8 mouse cellular contexts compared by ENCODE assay signal in genomic region chrY:74732116-74732515, GRCm38 (mm10).
DNase-seq lines count a peak whose midpoint lies in the region.
"Not testable (repeated sequence)": the region's sequence is repeated elsewhere in the genome, so short reads cannot be mapped to it uniquely, and the experiment has no call there.

No protein-coding gene starts in this region.

- intact Hi-C loops in left cerebral cortex, postnatal 25 days (cut with DNase I): not testable (repeated sequence)

- peak; percentile 8 to 12 for DNase-seq in B cell, adult 2 months
- peak; percentile 4 for DNase-seq in cerebellum, adult 9-11 months
- DNase-seq in heart, adult 11 months: peak; percentile 45
- peak; percentile 1 for DNase-seq in kidney, adult 11 months
- peak; percentile 36 for DNase-seq in layer of hippocampus, adult 9-10 months (ENCODE audit: low spot score)
- peak; percentile 24 to 41 for DNase-seq in left cerebral cortex, postnatal 25 days (ENCODE audit: low spot score in 2 of 2)
- DNase-seq in ovary, postnatal 14 days (ENCODE audit: low spot score): peak; percentile 2
- peak; percentile 1 to 34 for DNase-seq in thymus, postnatal 10 days (ENCODE audit: low spot score in 2 of 2)

Comparison
In these comparisons a context has a peak if more than half of its experiments do, and no peak if none do; other contexts are left out.
1. Peak in every context shown above with its lines: DNase-seq.